Mouse (Mus musculus) MEL (cell line): Measurements from ENCODE around the gene Gm7929.
"Not testable (repeated sequence)": the region's sequence is repeated elsewhere in the genome, so short reads cannot be mapped to it uniquely, and the experiment has no call there.

Experiments used
- BHLHE40 ChIP-seq: IDR thresholded peaks from 2 replicates; pipeline ENCODE4 v1.6.1; 2012; ENCODE audit warnings: low read depth, mild to moderate bottlenecking, inconsistent platforms, low read length, improper control_type of control experiment, borderline replicate concordance
- CTCF ChIP-seq, 3 experiments: IDR thresholded peaks in 2 of 3; conservative IDR thresholded peaks in 1 of 3; 2 replicates each; pipeline ENCODE4 v1.5.1; 2011 to 2012; ENCODE audit warnings: low read length in 3 of 3, low read depth in 2 of 3, mild to moderate bottlenecking in 2 of 3, improper control_type of control experiment in 1 of 3, inconsistent platforms in 1 of 3, mixed read lengths in 1 of 3, moderate library complexity in 1 of 3; ENCODE audit not compliant: control insufficient read depth in 1 of 3, insufficient read depth in 1 of 3, poor library complexity in 1 of 3, severe bottlenecking in 1 of 3
- EP300 ChIP-seq, 2 experiments: IDR thresholded peaks; 2 replicates each; pipeline ENCODE4 v1.6.1; 2011; ENCODE audit warnings: improper control_type of control experiment in 2 of 2, low read length in 2 of 2, low read depth in 1 of 2, mild to moderate bottlenecking in 1 of 2
- GABPA ChIP-seq: IDR thresholded peaks from 2 replicates; pipeline ENCODE4 v1.6.1; 2012; ENCODE audit warnings: low read depth, mild to moderate bottlenecking, inconsistent platforms, low read length, improper control_type of control experiment, moderate library complexity
- GATA1 ChIP-seq: IDR thresholded peaks from 2 replicates; pipeline ENCODE4 v1.6.1; 2011; ENCODE audit warnings: low read depth, low read length, improper control_type of control experiment
- MAFK ChIP-seq: IDR thresholded peaks from 2 replicates; pipeline ENCODE4 v1.6.1; 2011; ENCODE audit warnings: low read depth, mild to moderate bottlenecking, low read length, improper control_type of control experiment, borderline replicate concordance
- MAX ChIP-seq: IDR thresholded peaks from 2 replicates; pipeline ENCODE4 v1.6.1; 2011; ENCODE audit warnings: low read length, improper control_type of control experiment
- MYC ChIP-seq: IDR thresholded peaks from 2 replicates; pipeline ENCODE4 v1.6.1; 2011; ENCODE audit warnings: low read depth, mild to moderate bottlenecking, low read length, improper control_type of control experiment, moderate library complexity
- POLR2A ChIP-seq, 2 experiments: IDR thresholded peaks; 2 replicates each; pipeline ENCODE4 v1.6.1; 2011 to 2012; ENCODE audit warnings: low read length in 2 of 2, mild to moderate bottlenecking in 2 of 2, control low read depth in 1 of 2, improper control_type of control experiment in 1 of 2, low read depth in 1 of 2, moderate library complexity in 1 of 2; ENCODE audit not compliant: control insufficient read depth in 1 of 2, insufficient read depth in 1 of 2, poor library complexity in 1 of 2
- POLR2AphosphoS5 ChIP-seq: IDR thresholded peaks from 2 replicates; pipeline ENCODE4 v1.6.1; 2012; ENCODE audit warnings: low read depth, borderline replicate concordance, mild to moderate bottlenecking, inconsistent platforms, low read length, moderate library complexity, mixed read lengths
- UBTF ChIP-seq: IDR thresholded peaks from 2 replicates; pipeline ENCODE4 v1.6.1; 2012; ENCODE audit warnings: low read depth, mild to moderate bottlenecking, inconsistent platforms, low read length, improper control_type of control experiment, moderate library complexity, borderline replicate concordance; ENCODE audit not compliant: insufficient read depth
- USF1 ChIP-seq: IDR thresholded peaks from 2 replicates; pipeline ENCODE4 v1.6.1; 2014; ENCODE audit warnings: low read depth, mild to moderate bottlenecking, inconsistent platforms, low read length, improper control_type of control experiment, moderate library complexity
- ZMIZ1 ChIP-seq: IDR thresholded peaks from 2 replicates; pipeline ENCODE4 v1.6.1; 2012; ENCODE audit warnings: low read depth, mild to moderate bottlenecking, inconsistent platforms, low read length, improper control_type of control experiment, moderate library complexity
- ZNF384 ChIP-seq: IDR thresholded peaks from 2 replicates; pipeline ENCODE4 v1.6.1; 2012; ENCODE audit warnings: low read depth, mild to moderate bottlenecking, inconsistent platforms, low read length, improper control_type of control experiment

GRCm38 (mm10) chr14:41723437-41723836 lies 27.0 kb downstream of the Gm7929 start:
- TF ChIP-seq GABPA; ZNF384; CTCF (IDR thresholded peaks at IDR 0.05 in 2 of 3, conservative IDR thresholded peaks at IDR 0.05 in 1 of 3; ENCODE audit: control insufficient read depth in 1 of 3, insufficient read depth in 1 of 3, low read depth in 2 of 3, low read length in 3 of 3, poor library complexity in 1 of 3, severe bottlenecking in 1 of 3); EP300 (IDR thresholded peaks at IDR 0.05; ENCODE audit: low read depth in 1 of 2, low read length in 2 of 2); POLR2A (IDR thresholded peaks at IDR 0.05; ENCODE audit: control insufficient read depth in 1 of 2, insufficient read depth in 1 of 2, low read depth in 1 of 2, low read length in 2 of 2, poor library complexity in 1 of 2); BHLHE40; USF1; ZMIZ1; MAX; MYC; POLR2AphosphoS5; GATA1; UBTF; MAFK: not testable (repeated sequence)
